Mouse (Mus musculus): ENCODE measurements around the gene Aip. TPM values are rescaled to one million over a fixed set of nuclear protein-coding genes. Genes with fewer than 3 reads are reported as not detected.
A peak's percentile ranks its signal among the peaks of the same experiment; 100 is the strongest.

Aip gene
- total RNA-seq, 4 experiments from 2014 or later = 85.7 to 96.3 (median 90.3) TPM

GRCm38 (mm10) chr19:4113806-4114230, 11.8 kb downstream of the Aip start:
- DNase-seq (ENCODE audit: low spot score in 2 of 2) = no peak

- peak; percentile 67 to 71 for DNase-seq (ENCODE audit: low spot score in 2 of 2)
Measured at GRCm38 (mm10) chr19:4113186-4113805, 12.4 kb downstream of the Aip start.

- DNase-seq (ENCODE audit: low spot score in 2 of 2) = no peak
Measured at GRCm38 (mm10) chr19:4112063-4112960, 13.3 kb downstream of the Aip start.

- no peak for DNase-seq (ENCODE audit: low spot score in 2 of 2)
Measured at GRCm38 (mm10) chr19:4108535-4108934, 17.1 kb downstream of the Aip start.

GRCm38 (mm10) chr19:4106654-4107053, 19.0 kb downstream of the Aip start:
- DNase-seq (ENCODE audit: low spot score in 2 of 2) = no peak

GRCm38 (mm10) chr19:4104675-4105194, 20.9 kb downstream of the Aip start:
- DNase-seq (ENCODE audit: low spot score in 2 of 2) = no peak

GRCm38 (mm10) chr19:4103792-4104191, 21.9 kb downstream of the Aip start:
- no peak for DNase-seq (ENCODE audit: low spot score in 2 of 2)

- no peak for DNase-seq (ENCODE audit: low spot score in 2 of 2)
Measured at GRCm38 (mm10) chr19:4103294-4103693, 22.4 kb downstream of the Aip start.

- DNase-seq (ENCODE audit: low spot score in 2 of 2) = no peak
Measured at GRCm38 (mm10) chr19:4102626-4103025, 23.0 kb downstream of the Aip start.

GRCm38 (mm10) chr19:4102049-4102448, 23.6 kb downstream of the Aip start:
- no peak for DNase-seq (ENCODE audit: low spot score in 2 of 2)

- no peak for DNase-seq (ENCODE audit: low spot score in 2 of 2)
Measured at GRCm38 (mm10) chr19:4101466-4101865, 24.2 kb downstream of the Aip start.

GRCm38 (mm10) chr19:4100718-4101261, 24.9 kb downstream of the Aip start:
- DNase-seq (ENCODE audit: low spot score in 2 of 2) = no peak

GRCm38 (mm10) chr19:4099837-4100717, 25.6 kb downstream of the Aip start, which contains the start of gene Pitpnm1:
TSS of gene Pitpnm1 (plus strand) at chr19:4099998.
- peak; percentile 44 to 61 for DNase-seq (ENCODE audit: low spot score in 2 of 2)

GRCm38 (mm10) chr19:4099056-4099455, 26.6 kb downstream of the Aip start:
- DNase-seq (ENCODE audit: low spot score in 2 of 2) = peak; percentile 89 to 92

- DNase-seq (ENCODE audit: low spot score in 2 of 2) = no peak
Measured at GRCm38 (mm10) chr19:4098426-4098825, 27.2 kb downstream of the Aip start.

- DNase-seq (ENCODE audit: low spot score in 2 of 2) = peak in 1 of 2 experiments; percentile 83
Measured at GRCm38 (mm10) chr19:4097441-4097825, 28.2 kb downstream of the Aip start.

GRCm38 (mm10) chr19:4096642-4097440, 28.8 kb downstream of the Aip start, which contains the start of gene Cdk2ap2:
TSS of gene Cdk2ap2 (plus strand) at chr19:4097182.
- peak; percentile 100 for DNase-seq (ENCODE audit: low spot score in 2 of 2)

GRCm38 (mm10) chr19:4095802-4096201, 29.9 kb downstream of the Aip start:
- no peak for DNase-seq (ENCODE audit: low spot score in 2 of 2)

- DNase-seq (ENCODE audit: low spot score in 2 of 2) = no peak
Measured at GRCm38 (mm10) chr19:4094774-4095303, 30.8 kb downstream of the Aip start.

GRCm38 (mm10) chr19:4094348-4094747, 31.3 kb downstream of the Aip start:
- no peak for DNase-seq (ENCODE audit: low spot score in 2 of 2)
